Mouse (Mus musculus) ovary, postnatal 36 days (tissue): ENCODE measurements around the gene Icam1.

Experiments
- DNase-seq: peaks from one replicate; pipeline ENCODE4 v3.0.0; 2022; ENCODE audit warnings: low spot score, mixed read lengths

Icam1 gene

GRCm38 (mm10) chr9:21015571-21016130, at the start of gene Icam1:
Gene Icam1 (plus strand): TSS chr9:21015985.
- DNase-seq = peak; percentile 62

DNA sequence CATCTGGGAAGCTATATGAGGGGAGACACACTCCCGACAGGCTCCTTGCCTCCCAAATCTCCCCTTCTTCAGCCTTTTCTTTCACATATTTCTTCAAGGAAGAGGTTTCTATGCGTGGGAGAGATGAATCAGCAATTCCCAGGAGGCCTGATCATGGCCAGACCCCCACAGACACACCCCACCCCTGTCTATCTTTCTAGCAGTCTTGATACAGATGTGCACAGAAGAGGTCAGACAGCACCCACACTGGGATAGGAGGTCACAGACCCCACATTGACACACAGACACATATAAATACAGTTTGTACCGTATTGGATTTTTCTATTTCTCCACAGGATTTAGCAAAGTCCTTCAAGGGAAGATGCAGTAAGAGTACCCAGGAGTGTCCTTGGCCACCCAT, 49.8 kb upstream of the Icam1 start:
- no peak for DNase-seq

- no peak for DNase-seq
These were observed 49.0 kb upstream of the Icam1 start for GRCm38 (mm10) chr9:20966747-20967146.

DNA sequence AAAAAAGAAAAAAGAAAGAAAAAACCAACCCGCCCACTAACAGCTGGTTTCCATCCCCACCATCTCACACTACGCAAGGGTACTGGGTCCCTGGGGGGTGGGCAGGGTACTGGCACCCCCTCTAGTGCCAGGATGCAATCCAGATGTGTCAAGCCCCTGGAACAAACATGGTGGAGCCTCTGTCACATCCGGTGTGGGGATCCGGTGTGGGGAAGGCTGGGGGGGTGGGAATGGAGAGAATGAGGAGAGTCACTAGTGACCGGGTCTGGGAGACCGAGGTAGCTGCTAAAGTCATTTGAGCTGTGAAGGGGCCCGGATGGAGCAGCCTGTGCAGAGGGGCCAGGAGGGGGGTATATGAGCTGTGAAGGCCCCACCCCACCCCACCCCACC, 44.0 kb upstream of the Icam1 start:
- no peak for DNase-seq

DNA sequence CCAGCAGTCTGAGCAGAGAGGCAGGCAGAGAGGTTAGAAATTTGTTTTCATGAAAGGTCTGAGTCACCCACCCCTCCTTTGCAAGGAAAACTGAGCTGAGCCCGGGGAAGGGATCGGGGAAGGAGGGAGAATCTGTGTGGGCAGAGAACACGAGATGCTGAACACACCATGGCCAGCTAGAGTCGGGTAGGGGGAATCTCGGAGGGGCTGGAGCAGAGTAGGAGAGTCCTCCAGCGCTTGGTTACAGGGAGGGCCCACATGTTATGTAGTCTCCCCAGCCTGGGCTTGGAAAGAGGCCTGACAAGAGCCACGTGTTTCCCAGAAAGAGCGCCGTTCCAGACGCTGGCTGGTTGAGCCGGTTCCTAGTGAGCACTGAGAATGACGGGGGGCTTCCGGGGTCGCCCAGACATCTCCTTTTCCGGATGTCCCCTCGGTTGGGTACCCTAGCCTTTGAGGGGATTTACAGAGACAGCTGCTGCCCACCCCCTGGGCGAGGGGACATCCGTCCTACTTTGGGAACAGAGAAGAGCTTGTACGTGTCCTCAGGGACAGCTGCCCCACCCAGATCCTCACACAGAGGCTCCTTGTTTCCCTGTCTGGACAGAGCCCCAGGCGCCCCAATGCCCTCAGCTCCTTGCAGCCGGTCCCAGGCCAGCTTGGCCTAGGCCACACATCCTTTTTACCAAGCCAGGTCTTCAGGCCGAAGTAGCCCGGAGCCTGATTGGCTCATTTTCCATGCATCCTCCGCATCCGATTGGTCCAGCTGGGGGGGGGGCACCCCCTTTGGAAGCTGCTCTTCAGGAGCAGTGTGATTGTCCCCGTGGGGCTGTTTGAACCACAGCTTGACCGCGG, 43.4 kb upstream of the Icam1 start:
- DNase-seq = peak; percentile 32

- no peak for DNase-seq
These were observed 42.6 kb upstream of the Icam1 start for GRCm38 (mm10) chr9:20973001-20973681.

- DNase-seq = no peak
These were observed 42.1 kb upstream of the Icam1 start for GRCm38 (mm10) chr9:20973682-20974075.

DNA sequence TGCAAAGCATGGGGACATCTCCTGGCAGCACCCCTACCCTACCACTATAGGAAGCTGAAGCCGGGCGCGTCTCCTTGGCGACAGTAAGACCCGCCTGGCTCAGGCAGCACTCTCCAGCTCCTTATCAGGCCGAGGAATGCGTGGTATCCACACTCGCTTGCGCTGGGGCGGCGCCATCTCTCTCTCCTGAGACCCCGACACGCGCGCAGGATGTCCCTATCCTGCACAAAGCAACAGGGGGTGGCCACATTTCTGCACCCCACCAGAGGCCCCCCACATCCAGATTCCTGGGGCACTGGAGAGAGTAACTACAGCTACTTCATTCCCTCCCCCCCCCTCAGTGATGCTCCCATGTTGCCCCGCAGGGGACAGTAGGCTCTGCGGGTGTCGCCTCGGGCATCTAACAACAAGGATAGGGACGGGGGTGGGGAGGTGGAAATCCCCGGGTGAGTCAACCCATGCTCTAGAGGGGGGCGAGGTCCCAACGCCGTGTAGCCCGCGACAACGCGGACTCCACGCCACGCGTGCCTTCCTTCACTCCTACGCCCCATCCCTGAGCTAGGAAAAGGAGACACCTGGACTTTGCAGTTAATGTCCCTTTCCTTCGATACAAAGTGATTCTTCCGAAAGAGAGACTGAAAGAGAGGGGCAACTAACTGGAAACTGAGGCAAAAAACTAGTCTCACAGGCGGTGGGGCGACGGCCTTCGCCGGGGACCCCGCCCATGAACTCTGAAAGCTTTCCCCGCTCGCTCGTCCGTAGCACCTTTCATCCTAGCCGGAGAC, 40.2 kb upstream of the Icam1 start:
- DNase-seq = peak; percentile 61

GRCm38 (mm10) chr9:20976216-20976960, 39.4 kb upstream of the Icam1 start, which contains the start of gene S1pr2:
Gene S1pr2 (minus strand): TSS chr9:20976781.
- DNase-seq = peak; percentile 81

DNA sequence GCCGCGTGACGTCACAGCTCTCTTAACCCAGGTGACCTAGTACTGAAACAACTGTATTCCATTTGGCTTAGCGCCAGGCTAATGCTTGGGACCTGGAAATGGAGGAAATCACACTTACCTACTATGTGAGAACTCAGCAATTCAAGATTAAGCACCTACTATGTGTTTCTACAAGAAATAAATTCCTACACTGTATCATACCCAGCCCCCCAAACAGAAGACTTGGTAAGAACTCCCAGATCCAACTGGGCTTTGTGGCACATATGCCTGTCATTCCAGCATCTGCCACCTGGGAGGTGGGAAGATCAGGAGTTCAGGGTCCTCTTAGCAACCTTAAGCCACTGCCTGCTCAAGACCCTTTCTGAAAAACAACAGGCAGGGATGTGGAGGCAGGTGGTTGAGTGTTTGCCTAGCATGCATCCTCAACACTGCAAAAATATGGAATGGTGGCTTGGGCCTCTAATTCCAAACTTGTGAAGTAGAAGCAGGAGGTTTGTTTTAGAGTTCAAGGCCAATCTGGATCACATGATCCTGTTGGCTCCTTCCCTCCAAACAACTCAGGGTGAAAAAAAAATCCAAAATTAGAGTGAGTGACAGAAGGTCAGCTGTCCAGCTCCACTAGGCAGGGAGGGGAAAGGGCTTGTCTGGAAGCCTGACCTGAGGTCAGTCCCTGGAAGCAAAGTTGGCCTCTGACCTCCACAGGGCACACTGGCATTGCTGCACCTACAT, 38.7 kb upstream of the Icam1 start:
- DNase-seq = no peak

DNA sequence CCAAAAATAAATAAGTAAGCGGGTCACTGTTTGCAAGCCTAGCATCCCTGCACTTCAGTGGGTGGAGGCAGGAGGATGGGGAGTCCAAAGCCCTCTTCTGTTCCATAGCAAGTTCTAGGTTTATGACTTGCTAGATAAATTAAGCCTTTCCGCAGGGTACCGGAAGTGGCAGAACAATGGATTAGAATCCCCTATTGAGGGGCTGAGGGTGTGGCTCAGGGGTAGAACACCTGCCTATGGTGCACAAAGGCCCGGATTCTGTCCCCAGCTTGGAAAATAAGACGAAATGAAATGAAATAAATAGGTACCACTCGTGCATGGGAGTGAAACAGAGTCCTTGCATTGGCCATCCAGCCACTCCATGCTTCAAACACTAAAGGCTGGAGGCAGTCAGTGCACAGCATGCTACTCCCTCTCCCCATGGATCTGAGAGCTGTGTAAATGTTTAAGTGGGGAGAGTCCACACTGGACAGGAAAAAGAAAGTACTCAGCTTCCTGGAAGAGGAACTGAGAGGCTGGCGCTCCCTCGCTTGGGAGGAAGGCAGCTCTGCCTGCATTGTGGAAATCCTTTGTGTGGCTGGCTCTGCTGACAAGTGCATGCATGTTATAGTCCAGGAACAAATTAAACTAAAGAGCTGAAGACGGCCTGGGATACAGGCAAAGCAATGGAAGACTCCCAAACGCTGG, 37.2 kb upstream of the Icam1 start:
- no peak for DNase-seq

DNA sequence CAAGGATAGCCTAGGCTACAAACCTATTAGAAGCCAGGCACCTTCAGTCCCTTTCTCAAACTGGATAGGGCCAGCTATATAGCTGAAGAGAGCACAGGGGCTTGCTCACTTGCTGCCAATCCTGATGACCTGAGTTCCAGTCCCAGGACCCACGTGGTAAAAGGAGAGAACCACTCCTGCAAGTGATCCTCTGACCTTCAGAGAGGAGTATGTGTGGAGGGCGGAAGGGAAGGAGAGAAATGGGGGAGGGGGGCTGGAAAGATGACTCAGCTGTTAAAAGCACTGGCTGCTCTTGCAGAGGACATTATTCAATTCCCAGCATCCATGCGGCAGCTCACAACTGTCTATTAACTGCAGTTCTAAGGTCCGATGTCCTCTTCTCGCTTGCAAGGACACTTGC, 36.6 kb upstream of the Icam1 start:
- no peak for DNase-seq

DNA sequence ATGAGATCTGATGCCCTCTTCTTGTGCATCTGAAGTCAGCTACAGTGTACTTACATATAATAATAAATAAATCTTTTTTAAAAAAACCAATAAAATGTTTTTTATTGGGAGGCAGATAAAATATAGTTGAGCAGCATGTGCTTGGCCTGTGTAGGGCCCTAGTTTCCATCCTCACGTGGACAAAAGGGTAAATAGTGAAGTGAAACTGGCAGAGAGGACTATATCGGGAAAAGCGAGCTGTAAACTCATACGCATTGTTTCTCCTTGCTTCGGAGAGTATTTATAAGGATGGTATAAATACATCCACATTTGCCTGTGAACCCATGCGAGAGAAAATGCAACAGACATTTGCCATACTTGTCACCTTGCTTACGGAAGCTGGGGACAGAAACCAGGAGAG, 36.0 kb upstream of the Icam1 start:
- no peak for DNase-seq

DNA sequence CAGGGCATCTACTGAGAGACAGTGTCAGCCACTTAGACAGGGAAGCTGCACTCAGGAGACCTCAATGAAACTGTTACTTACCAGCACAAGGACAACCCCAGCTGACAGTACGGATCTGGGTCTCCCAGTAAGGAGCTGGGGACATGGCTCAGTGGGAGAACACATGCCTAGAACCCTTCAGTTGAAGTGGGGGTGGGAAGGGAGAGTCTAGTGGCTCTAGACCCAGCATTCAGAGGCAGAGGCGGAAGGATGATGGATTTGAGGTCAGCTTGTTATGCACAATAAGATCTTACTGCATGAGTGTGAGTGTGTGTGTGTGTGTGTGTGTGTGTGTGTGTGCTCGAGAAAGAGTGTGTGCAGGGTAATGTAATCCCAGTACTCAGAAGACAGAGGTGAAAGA, 33.6 kb upstream of the Icam1 start:
- DNase-seq = no peak

GRCm38 (mm10) chr9:20983169-20983568, 32.6 kb upstream of the Icam1 start:
- no peak for DNase-seq

DNA sequence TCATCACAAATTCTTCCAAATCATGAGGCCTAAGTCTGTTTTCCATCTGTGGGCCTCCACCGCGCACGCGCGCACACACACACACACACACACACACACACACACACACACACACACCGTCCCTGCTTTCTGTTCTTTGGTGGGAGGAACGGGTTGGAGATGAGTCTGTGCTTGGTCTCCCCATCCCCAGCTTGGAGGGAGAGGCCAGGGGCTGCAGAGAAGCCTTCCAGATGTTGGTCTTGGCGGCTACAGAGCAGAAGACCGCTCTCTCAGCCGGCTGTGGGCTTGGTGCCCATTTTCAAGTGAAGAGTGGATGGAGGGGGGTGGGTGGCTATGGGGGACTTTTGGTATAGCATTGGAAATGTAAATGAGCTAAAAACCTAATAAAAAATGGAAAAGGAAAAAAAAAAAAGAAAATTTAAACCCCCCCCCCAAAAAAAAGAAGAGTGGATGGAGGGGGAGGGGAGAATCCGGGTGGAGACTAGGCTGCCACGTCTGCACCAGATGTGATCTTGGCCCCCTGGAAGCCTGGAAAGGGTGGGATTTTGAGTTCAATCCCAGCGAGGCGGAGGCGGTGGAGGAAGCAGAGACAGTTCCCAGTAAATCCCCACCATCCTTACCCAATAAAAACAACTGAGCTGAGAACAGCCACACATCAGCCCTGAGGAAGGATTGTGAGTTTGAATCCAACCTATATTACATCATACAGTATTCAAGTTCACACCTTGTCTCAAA, 28.7 kb upstream of the Icam1 start:
- no peak for DNase-seq

GRCm38 (mm10) chr9:20987953-20988352, 27.8 kb upstream of the Icam1 start:
- no peak for DNase-seq

- no peak for DNase-seq
These were observed 24.9 kb upstream of the Icam1 start for GRCm38 (mm10) chr9:20990861-20991260.

GRCm38 (mm10) chr9:20991587-20991986, 24.2 kb upstream of the Icam1 start:
- DNase-seq = no peak
